Mouse (Mus musculus): ENCODE measurements around the gene Gm10715.
"Not testable (repeated sequence)": the region's sequence is repeated elsewhere in the genome, so short reads cannot be mapped to it uniquely, and the experiment has no call there.

Gene Gm10715

DNA sequence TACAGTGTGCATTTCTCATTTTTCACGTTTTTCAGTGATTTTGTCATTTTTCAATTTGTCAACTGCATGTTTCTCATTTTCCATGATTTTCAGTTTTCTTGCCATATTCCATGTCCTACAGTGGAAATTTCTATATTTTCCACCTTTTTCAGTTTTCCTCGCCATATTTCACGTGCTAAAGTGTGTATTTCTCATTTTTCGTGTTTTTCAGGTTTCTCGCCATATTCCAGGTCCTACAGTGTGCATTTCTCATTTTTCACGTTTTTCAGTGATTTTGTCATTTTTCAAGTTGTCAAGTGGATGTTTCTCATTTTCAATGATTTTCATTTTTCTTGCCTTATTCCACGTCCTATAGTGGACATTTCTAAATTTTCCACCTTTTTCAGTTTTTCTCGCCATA lies at the start of gene Gm10715:
Gene Gm10715 (plus strand): TSS at position 301 of the 400 bp plus-strand sequence.
- DNase-seq (ENCODE audit: low spot score in 2 of 2) = not testable (repeated sequence)

DNA sequence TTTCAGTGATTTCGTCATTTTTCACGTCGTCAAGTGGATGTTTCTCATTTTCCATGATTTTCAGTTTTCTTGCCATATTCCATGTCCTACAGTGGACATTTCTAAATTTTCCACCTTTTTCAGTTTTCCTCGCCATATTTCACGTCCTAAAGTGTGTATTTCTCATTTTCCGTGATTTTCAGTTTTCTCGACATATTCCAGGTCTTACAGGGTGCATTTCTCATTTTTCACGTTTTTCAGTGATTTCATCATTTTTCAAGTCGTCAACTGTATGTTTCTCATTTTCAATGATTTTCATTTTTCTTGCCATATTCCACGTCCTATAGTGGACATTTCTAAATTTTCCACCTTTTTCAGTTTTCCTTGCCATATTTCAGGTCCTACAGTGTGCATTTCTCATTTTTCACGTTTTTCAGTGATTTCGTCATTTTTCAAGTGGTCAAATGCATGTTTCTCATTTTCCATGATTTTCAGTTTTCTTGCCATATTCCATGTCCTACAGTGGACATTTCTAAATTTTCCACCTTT lies 36.2 kb upstream of the Gm10715 start, which contains the start of gene Gm10722:
Gene Gm10722 (plus strand): TSS at position 478 of the 528 bp plus-strand sequence.
- peak; percentile 10 to 18 for DNase-seq (ENCODE audit: low spot score in 2 of 2)

DNA sequence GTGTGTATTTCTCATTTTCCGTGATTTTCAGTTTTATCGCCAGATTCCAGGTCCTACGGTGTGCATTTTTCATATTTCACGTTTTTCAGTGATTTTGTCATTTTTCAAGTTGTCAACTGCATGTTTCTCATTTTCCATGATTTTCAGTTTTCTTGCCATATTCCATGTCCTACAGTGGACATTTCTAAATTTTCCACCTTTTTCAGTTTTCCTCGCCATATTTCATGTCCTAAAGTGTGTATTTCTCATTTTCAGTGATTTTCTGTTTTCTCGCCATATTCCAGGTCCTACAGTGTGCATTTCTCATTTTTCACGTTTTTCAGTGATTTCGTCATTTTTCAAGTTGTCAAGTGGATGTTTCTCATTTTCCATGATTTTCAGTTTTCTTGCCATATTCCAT lies 35.7 kb upstream of the Gm10715 start:
- DNase-seq (ENCODE audit: low spot score in 2 of 2) = peak in 1 of 2 experiments; percentile 36

DNA sequence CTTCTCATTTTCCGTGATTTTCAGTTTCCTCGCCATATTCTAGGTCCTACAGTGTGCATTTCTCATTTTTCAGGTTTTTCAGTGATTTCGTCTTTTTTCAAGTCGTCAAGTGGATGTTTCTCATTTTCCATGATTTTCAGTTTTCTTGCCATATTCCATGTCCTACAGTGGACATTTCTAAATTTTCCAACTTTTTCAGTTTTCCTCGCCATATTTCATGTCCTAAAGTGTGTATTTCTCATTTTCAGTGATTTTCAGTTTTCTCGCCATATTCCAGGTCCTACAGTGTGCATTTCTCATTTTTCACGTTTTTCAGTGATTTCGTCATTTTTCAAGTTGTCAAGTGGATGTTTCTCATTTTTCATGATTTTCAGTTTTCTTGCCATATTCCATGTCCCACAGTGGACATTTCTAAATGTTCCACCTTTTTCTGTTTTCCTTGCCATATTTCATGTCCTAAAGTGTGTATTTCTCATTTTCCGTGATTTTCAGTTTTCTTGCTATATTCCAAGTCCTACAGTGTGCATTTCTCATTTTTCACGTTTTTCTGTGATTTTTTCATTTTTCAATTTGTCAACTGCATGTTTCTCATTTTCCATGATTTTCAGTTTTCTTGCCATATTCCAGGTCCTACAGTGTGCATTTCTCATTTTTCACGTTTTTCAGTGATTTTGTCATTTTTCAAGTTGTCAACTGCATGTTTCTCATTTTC lies 34.6 kb upstream of the Gm10715 start:
- DNase-seq (ENCODE audit: low spot score in 2 of 2) = peak; percentile 90 to 100

DNA sequence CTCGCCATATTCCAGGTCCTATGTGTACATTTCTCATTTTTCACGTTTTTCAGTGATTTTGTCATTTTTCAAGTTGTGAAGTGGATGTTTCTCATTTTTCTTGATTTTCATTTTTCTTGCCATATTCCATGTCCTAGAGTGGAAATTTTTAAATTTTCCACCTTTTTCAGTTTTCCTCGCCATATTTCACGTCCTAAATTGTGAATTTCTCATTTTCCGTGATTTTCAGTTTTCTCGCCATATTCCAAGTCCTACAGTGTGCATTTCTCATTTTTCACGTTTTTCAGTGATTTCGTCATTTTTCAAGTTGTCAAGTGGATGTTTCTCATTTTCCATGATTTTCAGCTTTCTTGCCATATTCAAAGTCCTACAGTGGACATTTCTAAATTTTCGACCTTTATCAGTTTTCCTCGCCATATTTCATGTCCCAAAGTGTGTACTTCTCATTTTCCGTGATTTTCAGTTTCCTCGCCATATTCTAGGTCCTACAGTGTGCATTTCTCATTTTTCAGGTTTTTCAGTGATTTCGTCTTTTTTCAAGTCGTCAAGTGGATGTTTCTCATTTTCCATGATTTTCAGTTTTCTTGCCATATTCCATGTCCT lies 33.8 kb upstream of the Gm10715 start, which contains the start of gene Gm11168:
Gene Gm11168 (plus strand): TSS at position 553 of the 603 bp plus-strand sequence.
- DNase-seq (ENCODE audit: low spot score in 2 of 2) = not testable (repeated sequence)

DNA sequence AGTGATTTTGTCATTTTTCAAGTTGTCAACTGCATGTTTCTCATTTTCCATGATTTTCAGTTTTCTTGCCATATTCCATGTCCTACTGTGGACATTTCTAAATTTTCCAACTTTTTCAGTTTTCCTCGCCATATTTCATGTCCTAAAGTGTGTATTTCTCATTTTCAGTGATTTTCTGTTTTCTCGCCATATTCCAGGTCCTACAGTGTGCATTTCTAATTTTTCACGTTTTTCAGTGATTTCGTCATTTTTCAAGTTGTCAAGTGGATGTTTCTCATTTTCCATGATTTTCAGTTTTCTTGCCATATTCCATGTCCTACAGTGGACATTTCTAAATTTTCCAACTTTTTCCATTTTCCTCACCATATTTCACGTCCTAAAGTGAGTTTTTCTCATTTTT lies 30.5 kb upstream of the Gm10715 start:
- not testable (repeated sequence) for DNase-seq (ENCODE audit: low spot score in 2 of 2)

DNA sequence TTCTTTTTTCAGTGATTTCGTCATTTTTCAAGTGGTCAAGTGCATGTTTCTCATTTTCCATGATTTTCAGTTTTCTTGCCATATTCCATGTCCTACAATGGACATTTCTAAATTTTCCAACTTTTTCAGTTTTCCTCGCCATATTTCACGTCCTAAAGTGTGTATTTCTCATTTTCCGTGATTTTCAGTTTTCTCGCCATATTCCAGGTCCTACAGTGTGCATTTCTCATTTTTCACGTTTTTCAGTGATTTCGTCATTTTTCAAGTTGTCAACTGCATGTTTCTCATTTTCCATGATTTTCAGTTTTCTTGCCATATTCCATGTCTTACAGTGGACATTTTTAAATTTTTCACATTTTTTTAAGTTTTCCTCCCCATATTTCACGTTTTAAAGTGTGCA lies 30.0 kb upstream of the Gm10715 start:
- DNase-seq (ENCODE audit: low spot score in 2 of 2) = peak; percentile 89 to 99

DNA sequence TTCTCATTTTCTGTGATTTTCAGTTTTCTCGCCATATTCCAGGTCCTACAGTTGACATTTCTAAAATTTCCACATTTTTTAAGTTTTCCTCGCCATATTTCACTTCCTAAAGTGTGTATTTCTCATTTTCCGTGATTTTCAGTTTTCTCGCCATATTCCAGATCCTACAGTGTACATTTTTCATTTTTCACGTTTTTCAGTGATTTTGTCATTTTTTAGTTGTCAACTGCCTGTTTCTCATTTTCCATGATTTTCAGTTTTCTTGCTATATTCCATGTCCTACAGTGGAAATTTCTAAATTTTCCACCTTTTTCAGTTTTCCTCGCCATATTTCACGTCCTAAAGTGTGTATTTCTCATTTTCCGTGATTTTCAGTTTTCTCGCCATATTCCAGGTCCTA lies 29.4 kb upstream of the Gm10715 start:
- not testable (repeated sequence) for DNase-seq (ENCODE audit: low spot score in 2 of 2)

DNA sequence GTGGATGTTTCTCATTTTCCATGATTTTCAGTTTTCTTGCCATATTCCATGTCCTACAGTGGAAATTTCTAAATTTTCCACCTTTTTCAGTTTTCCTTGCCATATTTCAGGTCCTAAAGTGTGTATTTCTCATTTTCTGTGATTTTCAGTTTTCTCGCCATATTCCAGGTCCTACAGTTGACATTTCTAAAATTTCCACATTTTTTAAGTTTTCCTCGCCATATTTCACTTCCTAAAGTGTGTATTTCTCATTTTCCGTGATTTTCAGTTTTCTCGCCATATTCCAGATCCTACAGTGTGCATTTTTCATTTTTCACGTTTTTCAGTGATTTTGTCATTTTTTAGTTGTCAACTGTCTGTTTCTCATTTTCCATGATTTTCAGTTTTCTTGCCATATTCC lies 27.3 kb upstream of the Gm10715 start:
- DNase-seq (ENCODE audit: low spot score in 2 of 2) = not testable (repeated sequence)

DNA sequence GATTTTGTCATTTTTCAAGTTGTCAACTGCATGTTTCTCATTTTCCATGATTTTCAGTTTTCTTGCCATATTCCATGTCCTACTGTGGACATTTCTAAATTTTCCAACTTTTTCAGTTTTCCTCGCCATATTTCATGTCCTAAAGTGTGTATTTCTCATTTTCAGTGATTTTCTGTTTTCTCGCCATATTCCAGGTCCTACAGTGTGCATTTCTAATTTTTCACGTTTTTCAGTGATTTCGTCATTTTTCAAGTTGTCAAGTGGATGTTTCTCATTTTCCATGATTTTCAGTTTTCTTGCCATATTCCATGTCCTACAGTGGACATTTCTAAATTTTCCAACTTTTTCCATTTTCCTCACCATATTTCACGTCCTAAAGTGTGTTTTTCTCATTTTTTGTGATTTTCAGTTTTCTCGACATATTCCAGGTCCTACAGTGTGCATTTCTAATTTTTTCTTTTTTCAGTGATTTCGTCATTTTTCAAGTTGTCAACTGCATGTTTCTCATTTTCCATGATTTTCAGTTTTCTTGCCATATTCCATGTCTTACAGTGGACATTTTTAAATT lies 24.5 kb upstream of the Gm10715 start:
- DNase-seq (ENCODE audit: low spot score in 2 of 2) = not testable (repeated sequence)

DNA sequence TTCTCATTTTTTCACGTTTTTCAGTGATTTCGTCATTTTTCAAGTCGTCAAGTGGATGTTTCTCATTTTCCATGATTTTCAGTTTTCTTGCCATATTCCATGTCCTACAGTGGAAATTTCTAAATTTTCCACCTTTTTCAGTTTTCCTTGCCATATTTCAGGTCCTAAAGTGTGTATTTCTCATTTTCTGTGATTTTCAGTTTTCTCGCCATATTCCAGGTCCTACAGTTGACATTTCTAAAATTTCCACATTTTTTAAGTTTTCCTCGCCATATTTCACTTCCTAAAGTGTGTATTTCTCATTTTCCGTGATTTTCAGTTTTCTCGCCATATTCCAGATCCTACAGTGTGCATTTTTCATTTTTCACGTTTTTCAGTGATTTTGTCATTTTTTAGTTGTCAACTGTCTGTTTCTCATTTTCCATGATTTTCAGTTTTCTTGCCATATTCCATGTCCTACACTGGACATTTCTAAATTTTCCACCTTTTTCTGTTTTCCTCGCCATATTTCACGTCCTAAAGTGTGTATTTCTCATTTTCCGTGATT lies 23.9 kb upstream of the Gm10715 start, which contains the start of gene Gm10721:
Gene Gm10721 (plus strand): TSS at position 408 of the 547 bp plus-strand sequence.
- DNase-seq (ENCODE audit: low spot score in 2 of 2) = not testable (repeated sequence)

DNA sequence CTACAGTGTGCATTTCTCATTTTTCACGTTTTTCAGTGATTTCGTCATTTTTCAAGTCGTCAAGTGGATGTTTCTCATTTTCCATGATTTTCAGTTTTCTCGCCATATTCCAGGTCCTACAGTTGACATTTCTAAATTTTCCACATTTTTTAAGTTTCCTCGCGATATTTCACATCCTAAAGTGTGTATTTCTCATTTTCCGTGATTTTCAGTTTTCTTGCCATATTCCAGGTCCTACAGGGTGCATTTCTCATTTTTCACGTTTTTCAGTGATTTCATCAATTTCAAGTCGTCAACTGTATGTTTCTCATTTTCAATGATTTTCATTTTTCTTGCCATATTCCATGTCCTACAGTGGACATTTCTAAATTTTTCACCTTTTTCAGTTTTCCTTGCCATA lies 21.3 kb upstream of the Gm10715 start, which contains the start of gene Gm10720:
Gene Gm10720 (plus strand): TSS at position 301 of the 400 bp plus-strand sequence.
- not testable (repeated sequence) for DNase-seq (ENCODE audit: low spot score in 2 of 2)

DNA sequence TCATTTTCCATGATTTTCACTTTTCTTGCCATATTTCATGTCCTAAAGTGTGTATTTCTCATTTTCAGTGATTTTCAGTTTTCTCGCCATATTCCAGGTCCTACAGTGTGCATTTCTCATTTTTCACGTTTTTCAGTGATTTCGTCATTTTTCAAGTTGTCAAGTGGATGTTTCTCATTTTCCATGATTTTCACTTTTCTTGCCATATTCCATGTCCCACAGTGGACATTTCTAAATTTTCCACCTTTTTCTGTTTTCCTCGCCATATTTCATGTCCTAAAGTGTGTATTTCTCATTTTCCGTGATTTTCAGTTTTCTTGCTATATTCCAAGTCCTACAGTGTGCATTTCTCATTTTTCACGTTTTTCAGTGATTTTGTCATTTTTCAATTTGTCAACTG lies 20.8 kb upstream of the Gm10715 start:
- DNase-seq (ENCODE audit: low spot score in 2 of 2) = not testable (repeated sequence)

DNA sequence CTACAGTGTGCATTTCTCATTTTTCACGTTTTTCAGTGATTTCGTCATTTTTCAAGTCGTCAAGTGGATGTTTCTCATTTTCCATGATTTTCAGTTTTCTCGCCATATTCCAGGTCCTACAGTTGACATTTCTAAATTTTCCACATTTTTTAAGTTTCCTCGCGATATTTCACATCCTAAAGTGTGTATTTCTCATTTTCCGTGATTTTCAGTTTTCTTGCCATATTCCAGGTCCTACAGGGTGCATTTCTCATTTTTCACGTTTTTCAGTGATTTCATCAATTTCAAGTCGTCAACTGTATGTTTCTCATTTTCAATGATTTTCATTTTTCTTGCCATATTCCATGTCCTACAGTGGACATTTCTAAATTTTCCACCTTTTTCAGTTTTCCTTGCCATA lies 19.6 kb upstream of the Gm10715 start, which contains the start of gene Gm10719:
Gene Gm10719 (plus strand): TSS at position 301 of the 400 bp plus-strand sequence.
- not testable (repeated sequence) for DNase-seq (ENCODE audit: low spot score in 2 of 2)

DNA sequence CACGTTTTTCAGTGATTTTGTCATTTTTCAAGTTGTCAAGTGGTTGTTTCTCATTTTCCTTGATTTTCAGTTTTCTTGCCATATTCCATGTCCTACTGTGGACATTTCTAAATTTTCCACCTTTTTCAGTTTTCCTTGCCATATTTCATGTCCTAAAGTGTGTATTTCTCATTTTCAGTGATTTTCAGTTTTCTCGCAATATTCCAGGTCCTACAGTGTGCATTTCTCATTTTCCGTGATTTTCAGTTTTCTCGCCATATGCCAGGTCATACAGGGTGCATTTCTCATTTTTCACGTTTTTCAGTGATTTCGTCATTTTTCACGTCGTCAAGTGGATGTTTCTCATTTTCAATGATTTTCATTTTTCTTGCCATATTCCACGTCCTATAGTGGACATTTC lies 17.7 kb upstream of the Gm10715 start:
- DNase-seq (ENCODE audit: low spot score in 2 of 2) = peak in 1 of 2 experiments; percentile 87

DNA sequence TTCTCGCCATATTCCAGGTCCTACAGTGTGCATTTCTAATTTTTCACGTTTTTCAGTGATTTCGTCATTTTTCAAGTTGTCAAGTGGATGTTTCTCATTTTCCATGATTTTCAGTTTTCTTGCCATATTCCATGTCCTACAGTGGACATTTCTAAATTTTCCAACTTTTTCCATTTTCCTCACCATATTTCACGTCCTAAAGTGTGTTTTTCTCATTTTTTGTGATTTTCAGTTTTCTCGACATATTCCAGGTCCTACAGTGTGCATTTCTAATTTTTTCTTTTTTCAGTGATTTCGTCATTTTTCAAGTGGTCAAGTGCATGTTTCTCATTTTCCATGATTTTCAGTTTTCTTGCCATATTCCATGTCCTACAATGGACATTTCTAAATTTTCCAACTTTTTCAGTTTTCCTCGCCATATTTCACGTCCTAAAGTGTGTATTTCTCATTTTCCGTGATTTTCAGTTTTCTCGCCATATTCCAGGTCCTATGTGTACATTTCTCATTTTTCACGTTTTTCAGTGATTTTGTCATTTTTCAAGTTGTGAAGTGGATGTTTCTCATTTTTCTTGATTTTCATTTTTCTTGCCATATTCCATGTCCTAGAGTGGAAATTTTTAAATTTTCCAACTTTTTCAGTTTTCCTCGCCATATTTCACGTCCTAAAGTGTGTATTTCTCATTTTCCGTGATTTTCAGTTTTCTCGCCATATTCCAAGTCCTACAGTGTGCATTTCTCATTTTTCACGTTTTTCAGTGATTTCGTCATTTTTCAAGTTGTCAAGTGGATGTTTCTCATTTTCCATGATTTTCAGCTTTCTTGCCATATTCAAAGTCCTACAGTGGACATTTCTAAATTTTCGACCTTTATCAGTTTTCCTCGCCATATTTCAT lies 16.6 kb upstream of the Gm10715 start:
- DNase-seq (ENCODE audit: low spot score in 2 of 2) = peak; percentile 18 to 85

DNA sequence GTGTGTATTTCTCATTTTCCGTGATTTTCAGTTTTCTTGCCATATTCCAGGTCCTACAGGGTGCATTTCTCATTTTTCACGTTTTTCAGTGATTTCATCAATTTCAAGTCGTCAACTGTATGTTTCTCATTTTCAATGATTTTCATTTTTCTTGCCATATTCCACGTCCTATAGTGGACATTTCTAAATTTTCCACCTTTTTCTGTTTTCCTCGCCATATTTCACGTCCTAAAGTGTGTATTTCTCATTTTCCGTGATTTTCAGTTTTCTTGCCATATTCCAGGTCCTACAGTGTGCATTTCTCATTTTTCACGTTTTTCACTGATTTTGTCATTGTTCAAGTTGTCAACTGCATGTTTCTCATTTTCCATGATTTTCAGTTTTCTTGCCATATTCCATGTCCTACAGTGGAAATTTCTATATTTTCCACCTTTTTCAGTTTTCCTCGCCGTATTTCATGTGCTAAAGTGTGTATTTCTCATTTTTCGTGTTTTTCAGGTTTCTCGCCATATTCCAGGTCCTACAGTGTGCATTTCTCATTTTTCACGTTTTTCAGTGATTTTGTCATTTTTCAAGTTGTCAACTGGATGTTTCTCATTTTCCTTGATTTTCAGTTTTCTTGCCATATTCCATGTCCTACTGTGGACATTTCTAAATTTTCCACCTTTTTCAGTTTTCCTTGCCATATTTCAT lies 14.2 kb upstream of the Gm10715 start:
- peak; percentile 39 to 77 for DNase-seq (ENCODE audit: low spot score in 2 of 2)

DNA sequence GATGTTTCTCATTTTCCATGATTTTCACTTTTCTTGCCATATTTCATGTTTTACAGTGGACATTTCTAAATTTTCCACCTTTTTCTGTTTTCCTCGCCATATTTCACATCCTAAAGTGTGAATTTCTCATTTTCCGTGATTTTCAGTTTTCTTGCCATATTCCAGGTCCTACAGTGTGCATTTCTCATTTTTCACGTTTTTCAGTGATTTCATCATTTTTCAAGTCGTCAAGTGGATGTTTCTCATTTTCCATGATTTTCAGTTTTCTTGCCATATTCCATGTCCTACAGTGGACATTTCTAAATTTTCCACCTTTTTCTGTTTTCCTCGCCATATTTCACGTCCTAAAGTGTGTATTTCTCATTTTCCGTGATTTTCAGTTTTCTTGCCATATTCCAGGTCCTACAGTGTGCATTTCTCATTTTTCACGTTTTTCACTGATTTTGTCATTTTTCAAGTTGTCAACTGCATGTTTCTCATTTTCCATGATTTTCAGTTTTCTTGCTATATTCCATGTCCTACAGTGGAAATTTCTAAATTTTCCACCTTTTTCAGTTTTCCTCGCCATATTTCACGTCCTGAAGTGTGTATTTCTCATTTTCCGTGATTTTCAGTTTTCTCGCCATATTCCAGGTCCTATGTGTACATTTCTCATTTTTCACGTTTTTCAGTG lies 13.2 kb upstream of the Gm10715 start, which contains the start of gene Gm10718:
Gene Gm10718 (plus strand): TSS at position 236 of the 673 bp plus-strand sequence.
- peak in 1 of 2 experiments; percentile 66 for DNase-seq (ENCODE audit: low spot score in 2 of 2)

DNA sequence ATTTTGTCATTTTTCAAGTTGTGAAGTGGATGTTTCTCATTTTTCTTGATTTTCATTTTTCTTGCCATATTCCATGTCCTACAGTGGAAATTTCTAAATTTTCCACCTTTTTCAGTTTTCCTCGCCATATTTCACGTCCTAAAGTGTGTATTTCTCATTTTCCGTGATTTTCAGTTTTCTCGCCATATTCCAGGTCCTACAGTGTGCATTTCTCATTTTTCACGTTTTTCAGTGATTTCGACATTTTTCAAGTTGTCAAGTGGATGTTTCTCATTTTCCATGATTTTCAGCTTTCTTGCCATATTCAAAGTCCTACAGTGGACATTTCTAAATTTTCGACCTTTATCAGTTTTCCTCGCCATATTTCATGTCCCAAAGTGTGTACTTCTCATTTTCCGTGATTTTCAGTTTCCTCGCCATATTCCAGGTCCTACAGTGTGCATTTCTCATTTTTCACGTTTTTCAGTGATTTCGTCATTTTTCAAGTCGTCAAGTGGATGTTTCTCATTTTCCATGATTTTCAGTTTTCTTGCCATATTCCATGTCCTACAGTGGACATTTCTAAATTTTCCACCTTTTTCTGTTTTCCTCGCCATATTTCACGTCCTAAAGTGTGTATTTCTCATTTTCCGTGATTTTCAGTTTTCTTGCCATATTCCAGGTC lies 12.6 kb upstream of the Gm10715 start:
- DNase-seq (ENCODE audit: low spot score in 2 of 2) = peak; percentile 64 to 100
